Mouse (Mus musculus) gastrocnemius, postnatal 25 days (tissue): ENCODE measurements around the gene Gm37596. TPM values are rescaled to one million over a fixed set of nuclear protein-coding genes. Genes with fewer than 3 reads are reported as not detected.
"Not testable (repeated sequence)": the region's sequence is repeated elsewhere in the genome, so short reads cannot be mapped to it uniquely, and the experiment has no call there.

Experiments used
- DNase-seq: peaks from one replicate; pipeline ENCODE4 v3.0.0; 2022
- long read RNA-seq, 2 experiments: library from polyadenylated mRNA; stranded (forward); transcript quantifications; one replicate each; pipeline ENCODE4 v2.0.0; 2021
- total RNA-seq, 2 experiments: library from RNA; stranded (reverse); gene quantifications; 1 replicate in 1 of 2; 2 replicates in 1 of 2; pipeline ENCODE4 v1.2.3; 2021

The Gm37596 gene
- total RNA-seq, result not detected
- long read RNA-seq, experiment 1, result 0 reads
- long read RNA-seq, experiment 2, result 0 reads

DNA sequence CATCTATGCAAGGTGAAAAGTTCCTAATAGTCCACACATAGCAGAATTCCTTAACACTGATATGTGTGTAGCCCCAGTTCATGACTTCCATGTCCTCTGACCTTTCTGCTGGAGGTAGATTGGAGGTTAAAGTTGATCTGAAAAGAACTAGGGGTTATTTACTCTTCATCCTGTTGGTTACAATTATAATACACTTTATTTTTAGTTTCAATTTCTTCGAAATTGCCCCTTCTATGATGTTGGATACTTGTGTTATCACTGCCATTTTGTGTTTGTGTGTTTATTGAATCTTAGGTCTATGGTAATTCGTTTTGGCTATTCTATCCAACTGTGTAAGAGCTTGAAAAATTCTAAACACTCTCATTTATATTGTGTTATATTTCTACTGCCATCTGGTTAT, at the start of gene Gm37596:
Gene Gm37596, minus strand, starts transcription at position 101 of the 400 bp plus-strand sequence.
- not testable (repeated sequence) for DNase-seq

DNA sequence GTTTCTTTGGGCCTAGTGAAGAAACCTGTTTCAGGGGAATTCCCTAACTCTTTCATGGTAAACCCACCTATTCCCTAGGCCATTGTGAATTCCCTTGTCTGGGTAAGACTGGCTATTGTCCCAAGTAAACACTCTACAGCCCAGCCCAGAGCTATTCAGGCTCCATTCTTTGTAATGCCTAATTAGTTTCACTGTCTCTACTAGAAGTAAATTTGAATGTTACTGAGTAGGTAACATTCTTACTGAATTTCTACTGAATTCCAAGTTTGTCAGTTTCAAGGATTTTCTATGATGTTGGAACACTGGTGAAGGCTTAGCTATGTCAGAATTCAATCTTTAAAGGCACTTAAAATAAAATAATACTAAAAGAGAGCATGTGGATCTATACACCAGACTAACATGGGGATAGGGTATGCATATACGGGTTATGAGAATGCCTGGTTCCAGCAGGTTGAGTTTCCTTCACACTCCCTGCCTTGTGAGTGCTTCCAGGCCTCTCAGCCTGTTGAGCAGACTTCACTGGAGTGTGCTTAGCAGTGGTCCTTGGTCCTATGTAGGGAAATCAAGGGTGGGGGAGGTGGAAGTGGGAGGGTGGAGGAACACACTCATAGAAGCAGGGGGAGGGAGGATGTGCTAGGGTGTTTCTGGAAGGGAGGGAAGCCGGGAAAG, 16.2 kb upstream of the Gm37596 start:
- DNase-seq, result not testable (repeated sequence)

DNA sequence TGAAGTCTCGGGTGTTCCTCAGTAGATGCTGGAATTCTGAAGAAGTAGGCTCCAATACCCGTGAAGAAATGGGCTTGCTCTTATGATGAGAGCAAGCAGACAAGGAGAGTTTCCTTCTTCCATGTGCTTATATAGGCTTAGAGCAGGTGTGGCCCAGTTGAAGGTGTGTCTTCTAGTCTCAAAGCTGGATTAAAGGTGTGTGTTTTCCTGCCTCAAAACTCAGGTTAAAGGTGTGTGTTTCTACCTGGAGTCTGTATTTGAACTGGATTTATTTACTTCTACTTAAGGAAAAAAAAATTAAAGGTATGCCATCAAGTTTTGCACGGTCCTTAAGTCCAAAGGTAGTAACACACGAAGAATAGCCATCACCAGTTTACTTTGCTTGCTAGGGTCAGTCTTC, 16.7 kb downstream of the Gm37596 start, which contains the start of gene Tdpoz1:
Gene Tdpoz1, minus strand, starts transcription at position 101 of the 400 bp plus-strand sequence.
- DNase-seq, result not testable (repeated sequence)

GRCm38 (mm10) chr3:93670805-93671503, 21.9 kb downstream of the Gm37596 start:
- not testable (repeated sequence) for DNase-seq

DNA sequence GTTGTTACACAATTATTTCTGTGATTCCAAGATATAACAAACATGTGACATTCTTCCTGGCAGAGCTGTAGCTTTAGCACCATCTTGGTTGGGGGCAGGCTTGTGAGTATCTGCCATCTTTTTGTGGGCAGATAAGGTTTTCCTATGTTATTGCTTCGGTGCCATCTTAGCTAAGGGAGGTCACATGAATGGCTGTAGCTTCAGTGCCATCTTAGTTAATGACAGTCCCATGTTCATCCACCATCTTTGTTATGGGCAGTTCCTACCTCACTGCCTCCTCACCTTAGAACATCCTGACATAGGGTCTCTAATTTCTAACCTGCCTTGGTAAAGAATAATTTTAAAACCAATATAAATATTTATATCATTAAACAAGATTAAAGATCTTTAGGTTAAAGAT, 38.6 kb downstream of the Gm37596 start:
- DNase-seq, result no peak

DNA sequence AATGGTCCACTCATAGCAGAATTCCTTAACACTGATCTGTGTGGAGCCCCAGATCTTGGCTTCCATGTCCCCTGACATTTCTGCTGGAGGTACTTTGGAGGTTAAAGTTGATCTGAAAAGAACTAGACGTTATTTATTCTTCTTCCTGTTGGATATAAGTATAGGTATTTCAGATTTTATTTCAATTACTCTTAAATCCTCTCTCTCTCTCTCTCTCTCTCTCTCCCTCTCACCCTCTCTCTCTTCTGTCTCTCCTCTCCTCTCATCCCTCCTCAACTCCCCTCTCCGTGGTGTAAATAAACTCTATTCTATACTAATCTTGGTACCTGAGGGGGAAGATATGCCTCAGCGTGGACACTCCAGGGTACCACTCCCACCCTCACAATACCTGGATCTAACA, 40.3 kb downstream of the Gm37596 start, which contains the start of gene Tdpoz2:
Gene Tdpoz2, minus strand, starts transcription at position 101 of the 400 bp plus-strand sequence.
- no peak for DNase-seq

Other genes starting within 250 kb of the Gm37596 start
- gene Tchhl1, start 224.3 kb downstream of the Gm37596 start, total RNA-seq, result not detected
- gene S100a11, start 172.6 kb downstream of the Gm37596 start, total RNA-seq, result 10 to 100 TPM; 50.6 to 90.7 TPM
- 10 to 100 TPM; 63.9 to 85.7 TPM for gene S100a10, start 138.0 kb downstream of the Gm37596 start, total RNA-seq
- not detected for gene Tdpoz2, start 40.4 kb downstream of the Gm37596 start, total RNA-seq
- gene Tdpoz1, start 16.8 kb downstream of the Gm37596 start, total RNA-seq, result not detected
- not detected for gene Gm5773, start 79.9 kb upstream of the Gm37596 start, total RNA-seq
- gene Tdpoz4, start 103.3 kb upstream of the Gm37596 start, total RNA-seq, result not detected
- not detected for gene Tdpoz3, start 132.9 kb upstream of the Gm37596 start, total RNA-seq